Mouse (Mus musculus) liver, embryonic 14 days (tissue): ENCODE data around the gene Gm26992. TPM values are rescaled to one million over a fixed set of nuclear protein-coding genes. Genes with fewer than 3 reads are reported as not detected.

Source experiments
- polyA plus RNA-seq: library from polyadenylated mRNA; depleted of rRNA; stranded (reverse); fragments of >200 nt; gene quantifications from 2 replicates; pipeline ENCODE4 v1.2.3, GENCODE M21; 2012; rRNA removed

Gm26992 gene
- 0.32 and 0.57 TPM in 2 replicates for polyA plus RNA-seq

DNA sequence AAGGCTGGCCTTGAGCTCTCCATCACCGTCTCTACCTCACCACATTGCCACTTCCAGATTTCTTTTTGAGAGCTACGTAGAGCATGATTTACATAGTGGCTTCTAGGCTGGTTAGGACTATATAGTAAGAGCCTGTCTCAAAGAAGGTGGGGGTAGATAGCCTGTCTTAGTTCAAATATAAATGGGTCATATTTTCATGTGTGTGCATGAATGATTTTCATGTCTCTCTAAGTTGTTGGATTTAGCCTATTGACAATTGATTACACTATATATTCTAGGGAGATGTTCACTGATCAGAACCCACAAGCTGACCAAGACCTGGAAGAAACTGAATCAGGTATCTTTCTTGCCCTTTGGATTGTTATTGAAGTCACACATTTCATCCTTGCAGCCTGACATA, at the start of gene Gm26992:
Gene Gm26992 (plus strand): TSS at position 301 of the 400 bp plus-strand sequence.

GRCm38 (mm10) chrX:103414167-103414566, 7.6 kb upstream of the Gm26992 start, which contains the start of gene Tsx:
Gene Tsx, plus strand, starts transcription at chrX:103414467.

Other genes starting within 250 kb of the Gm26992 start
- gene Nap1l2, start 235.4 kb upstream of the Gm26992 start, polyA plus RNA-seq: 0.02 TPM in 1 of 2 replicates, not detected in the other
- gene Cdx4, start 100.6 kb upstream of the Gm26992 start, polyA plus RNA-seq: not detected in 2 replicates
- gene Chic1, start 65.5 kb upstream of the Gm26992 start, polyA plus RNA-seq: 0.34 and 0.35 TPM in 2 replicates
- 0.05 TPM in 1 of 2 replicates, not detected in the other for gene Tsx, start 7.5 kb upstream of the Gm26992 start, polyA plus RNA-seq
- 0.03 TPM in 1 of 2 replicates, not detected in the other for gene Zcchc13, start 208.6 kb downstream of the Gm26992 start, polyA plus RNA-seq